Mouse (Mus musculus) kidney, postnatal 14 days (tissue): Measurements from ENCODE around the gene Stat5b.

Experiments
- DNase-seq: peaks from one replicate; pipeline ENCODE4 v3.0.0; 2022; ENCODE audit warnings: mixed read lengths

Gene Stat5b

DNA sequence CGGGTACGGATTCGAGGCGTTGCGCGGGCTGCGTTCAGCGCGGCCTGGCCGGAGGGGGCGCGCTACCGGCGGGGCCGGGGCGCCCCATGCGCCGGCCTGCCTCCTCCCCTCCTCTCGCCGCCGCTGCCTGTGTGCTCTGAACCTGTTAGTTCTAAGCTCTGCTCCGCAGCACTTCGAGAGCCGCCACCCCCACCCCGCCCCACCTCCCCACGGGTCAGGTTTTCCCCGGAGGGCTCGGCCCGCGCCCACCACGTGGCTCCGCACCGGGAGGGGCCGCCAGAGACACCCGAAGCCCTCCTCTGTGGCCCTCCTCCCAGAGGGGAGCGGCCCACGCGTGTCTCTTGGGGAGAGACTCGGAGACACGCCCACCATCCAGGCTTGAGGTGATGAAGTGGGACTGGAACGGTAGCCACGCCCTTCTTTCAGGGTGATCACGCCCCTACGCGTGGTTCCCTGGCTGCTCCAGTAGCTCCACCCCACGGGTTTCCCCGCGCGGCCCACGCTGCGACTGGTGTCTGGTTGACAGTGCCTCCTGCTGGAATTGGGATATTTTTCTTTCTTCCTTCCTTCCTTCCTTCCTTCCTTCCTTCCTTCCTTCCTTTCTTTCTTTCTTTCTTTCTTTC is 90.8 kb downstream of the Stat5b start, which contains the start of gene Kcnh4:
Gene Kcnh4 (minus strand): TSS at position 332 of the 623 bp plus-strand sequence.
- peak; percentile 33 for DNase-seq

- peak; percentile 62 for DNase-seq
Measured at GRCm38 (mm10) chr11:100758707-100759610, 91.6 kb downstream of the Stat5b start.

DNA sequence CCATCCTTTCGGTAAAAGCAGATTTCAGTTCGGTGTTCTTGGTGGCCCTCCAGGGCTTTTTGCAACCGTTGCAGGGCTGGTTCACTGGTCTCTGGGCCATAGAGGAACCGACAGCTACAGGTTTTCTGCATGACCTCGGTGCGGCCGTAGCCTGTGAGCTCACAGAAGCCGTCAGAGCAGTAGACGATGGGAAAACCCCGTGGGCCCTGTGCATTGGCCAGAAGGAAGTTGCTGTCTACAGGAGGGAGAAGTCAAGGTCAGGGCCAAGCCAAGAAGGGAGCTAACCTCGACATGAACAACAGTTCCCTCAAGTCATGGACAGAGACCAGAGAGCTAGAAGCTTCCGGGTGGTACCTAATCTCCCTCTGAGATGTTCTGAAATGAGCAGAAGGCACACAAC is 93.0 kb downstream of the Stat5b start:
- no peak for DNase-seq

- DNase-seq, result no peak
Measured at GRCm38 (mm10) chr11:100756476-100756875, 94.0 kb downstream of the Stat5b start.

GRCm38 (mm10) chr11:100754693-100755057 is 95.8 kb downstream of the Stat5b start:
- DNase-seq, result no peak

- DNase-seq, result no peak
Measured at GRCm38 (mm10) chr11:100754021-100754692, 96.4 kb downstream of the Stat5b start.

DNA sequence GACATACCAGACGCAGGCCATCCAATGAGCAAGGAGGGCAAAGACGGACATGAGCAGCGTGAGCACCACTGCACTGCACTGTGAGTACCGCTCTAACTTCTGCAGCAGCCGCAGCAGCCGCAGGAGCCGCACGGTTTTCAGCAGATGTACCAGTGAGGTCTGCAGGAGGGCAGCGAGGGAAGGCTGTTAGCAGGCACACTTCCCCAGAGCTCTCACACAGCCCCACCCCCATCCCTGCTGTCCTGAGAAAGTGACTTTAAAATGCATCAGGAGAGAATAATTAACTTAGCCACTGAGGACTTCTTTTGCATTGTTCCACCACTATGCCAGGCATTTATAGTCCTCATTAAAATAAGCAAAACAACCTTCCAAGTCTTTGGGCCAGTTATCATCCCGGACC is 98.2 kb downstream of the Stat5b start:
- peak; percentile 33 for DNase-seq

GRCm38 (mm10) chr11:100750127-100750526 is 100.4 kb downstream of the Stat5b start:
- no peak for DNase-seq

DNA sequence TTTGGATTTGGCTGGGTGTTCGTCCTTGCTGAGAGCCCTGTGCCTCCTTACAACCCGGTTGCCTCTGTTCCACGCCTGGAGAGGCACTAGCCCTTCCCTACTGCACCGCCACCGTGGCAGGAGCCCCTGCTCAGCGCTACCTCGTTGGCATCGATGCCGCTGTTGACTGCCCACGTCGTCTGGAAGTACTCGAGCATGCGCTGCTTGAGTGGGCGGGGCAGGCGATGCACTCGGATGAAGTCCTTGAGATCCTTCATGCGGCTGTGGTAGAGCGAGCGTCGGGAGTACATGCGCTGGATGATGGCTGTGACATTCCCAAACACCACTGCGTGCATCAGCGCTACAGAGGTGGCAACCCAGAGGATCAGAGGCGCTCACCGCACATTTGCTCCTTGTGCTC is 101.1 kb downstream of the Stat5b start:
- no peak for DNase-seq

DNA sequence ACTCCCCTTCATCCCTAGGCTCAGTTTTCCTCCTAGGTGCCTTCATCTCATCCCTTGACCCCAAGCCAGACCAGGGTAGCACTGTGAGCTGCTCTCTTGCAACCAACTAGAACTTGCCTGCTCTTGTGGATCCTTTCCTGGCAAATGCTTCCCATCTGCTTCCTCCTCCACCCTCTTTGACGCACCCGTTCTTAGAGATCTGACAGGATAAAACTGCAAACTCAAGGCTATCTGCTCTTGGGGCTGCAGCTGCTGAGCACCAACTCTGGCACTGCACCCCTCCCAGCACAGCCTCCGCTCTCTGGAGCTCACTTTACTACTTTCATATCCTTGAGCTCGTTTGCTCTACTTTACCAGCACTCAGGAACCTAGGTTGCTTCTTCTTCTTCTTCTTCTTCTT is 101.9 kb downstream of the Stat5b start:
- no peak for DNase-seq

GRCm38 (mm10) chr11:100747114-100747513 is 103.4 kb downstream of the Stat5b start:
- DNase-seq, result no peak

GRCm38 (mm10) chr11:100746546-100746945 is 104.0 kb downstream of the Stat5b start:
- DNase-seq, result no peak

DNA sequence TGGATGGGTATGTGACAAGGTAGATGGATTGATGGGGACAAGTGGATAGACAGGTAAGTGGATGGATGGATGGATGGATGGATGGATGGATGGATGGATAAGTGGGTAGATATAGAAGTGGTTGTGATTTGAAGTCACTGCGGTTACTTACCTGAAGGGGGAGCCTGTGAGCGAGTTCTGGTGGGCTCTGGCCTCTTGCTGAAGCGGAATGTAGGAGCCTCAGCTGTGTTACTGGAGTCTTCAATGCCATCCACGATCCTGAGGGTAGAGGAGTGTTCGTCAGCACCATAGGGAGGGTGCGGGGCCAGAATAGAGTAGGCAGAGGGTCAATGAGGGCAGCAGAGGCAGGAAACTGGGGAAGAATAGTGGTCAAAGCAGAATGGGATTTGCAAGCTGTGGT is 105.4 kb downstream of the Stat5b start:
- DNase-seq, result peak; percentile 55

GRCm38 (mm10) chr11:100741348-100741747 is 109.2 kb downstream of the Stat5b start:
- DNase-seq, result peak; percentile 61

GRCm38 (mm10) chr11:100738749-100739148 is 111.8 kb downstream of the Stat5b start:
- no peak for DNase-seq

- peak; percentile 99 for DNase-seq
Measured at GRCm38 (mm10) chr11:100738066-100738604, 112.4 kb downstream of the Stat5b start, which contains the start of gene Rab5c. TSS of gene Rab5c (minus strand) at chr11:100738215.

- peak; percentile 44 for DNase-seq
Measured at GRCm38 (mm10) chr11:100737105-100737733, 113.3 kb downstream of the Stat5b start.

DNA sequence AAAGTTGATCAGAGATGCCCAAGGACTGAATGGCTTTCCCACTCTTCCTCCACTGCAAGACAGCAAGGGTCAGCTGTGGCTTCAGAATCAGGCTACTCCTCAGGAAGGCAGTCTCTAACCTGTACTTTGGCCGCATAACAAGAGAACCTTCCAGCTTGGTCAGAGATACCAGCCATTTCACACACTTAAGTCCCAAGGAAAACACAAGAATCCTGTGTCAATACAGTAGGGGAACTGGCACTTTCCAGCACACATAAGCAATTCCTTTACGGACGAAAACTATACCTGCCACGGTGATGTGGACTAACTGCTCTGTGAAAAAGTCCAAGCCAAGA is 113.8 kb downstream of the Stat5b start:
- peak; percentile 39 for DNase-seq

GRCm38 (mm10) chr11:100735954-100736745 is 114.4 kb downstream of the Stat5b start:
- DNase-seq, result no peak

DNA sequence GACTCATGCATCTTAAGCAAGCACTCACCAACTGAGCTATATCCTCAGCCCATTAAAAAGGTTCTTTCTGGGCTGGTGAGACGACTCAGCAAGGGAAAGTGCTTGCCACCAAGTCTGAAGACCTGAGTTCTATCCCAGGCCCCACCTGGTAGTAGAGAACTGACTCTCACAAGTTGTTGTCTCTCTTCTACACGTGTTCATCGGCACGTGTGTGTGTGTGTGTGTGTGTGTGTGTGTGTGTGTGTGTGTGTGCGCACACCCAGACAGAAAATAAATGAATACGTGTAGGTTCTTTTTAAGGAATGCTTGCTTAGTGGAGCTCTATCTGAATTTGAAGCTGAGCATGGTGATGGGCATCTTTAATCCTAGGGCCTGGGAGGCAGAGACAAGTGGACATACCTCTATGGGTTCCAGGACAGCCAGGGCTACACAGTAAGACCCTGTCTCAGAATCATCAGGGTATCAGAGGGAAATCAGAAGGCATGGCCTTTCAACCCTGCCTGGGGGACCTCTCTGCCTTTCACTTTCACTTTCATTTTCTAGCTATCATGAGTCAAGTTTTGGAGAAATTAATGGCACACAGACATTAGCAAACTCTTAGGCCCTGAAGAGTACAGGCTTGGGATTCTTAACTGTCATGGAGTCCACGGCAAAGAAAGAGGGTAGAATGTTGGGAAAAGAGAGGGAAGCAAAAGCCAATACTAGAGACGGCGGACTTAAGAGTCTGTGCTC is 115.2 kb downstream of the Stat5b start:
- no peak for DNase-seq
